ENCODE assay signal across 8 mouse cellular contexts in the genomic region with DNA sequence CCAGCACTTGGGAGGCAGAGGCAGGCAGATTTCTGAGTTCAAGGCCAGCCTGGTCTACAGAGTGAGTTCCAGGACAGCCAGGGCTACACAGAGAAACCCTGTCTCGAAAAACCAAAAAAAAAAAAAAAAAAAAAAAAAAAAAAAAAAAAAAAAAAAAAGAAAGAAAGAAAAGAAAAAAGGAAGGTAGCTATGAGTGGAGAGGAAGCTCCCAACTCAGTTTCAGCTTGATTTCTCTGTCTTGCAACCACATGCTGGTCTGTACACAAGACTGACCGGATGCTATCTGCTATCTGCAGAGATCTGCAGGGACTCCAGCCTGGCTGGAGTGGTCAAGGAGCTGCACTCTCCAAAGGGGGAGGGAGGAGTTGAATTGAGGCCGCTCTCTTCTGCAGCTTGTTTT. TPM values are rescaled to one million over a fixed set of nuclear protein-coding genes. Genes with fewer than 3 reads are reported as not detected.
A peak's percentile ranks its signal among the peaks of the same experiment; 100 is the strongest.
DNase-seq lines count a peak whose midpoint lies in the region; ATAC-seq and TF ChIP-seq lines count a peak whose summit lies in the region.
"Not testable (repeated sequence)": the region's sequence is repeated elsewhere in the genome, so short reads cannot be mapped to it uniquely, and the experiment has no call there.

No protein-coding gene starts in this region.

- not testable (repeated sequence) for H3K27ac ChIP-seq in ES-E14 (ENCODE audit: insufficient read depth, low read depth, low read length, poor library complexity, severe bottlenecking); MEL (ENCODE audit: control insufficient read depth, low read depth, low read length); liver, embryonic 13.5 days
- H3K27ac ChIP-seq in bone marrow, adult 2 months (ENCODE audit: control insufficient read depth, insufficient read depth, low read depth, low read length, poor library complexity), result peak overlapping the region; percentile 29; the same call in 1 of the 2 replicates

- H3K36me3 ChIP-seq in ES-E14 (ENCODE audit: control insufficient read depth, insufficient read depth, low read length, poor library complexity, severe bottlenecking), result not testable (repeated sequence)
- H3K36me3 ChIP-seq in MEL (ENCODE audit: control insufficient read depth in 1 of 2, insufficient read depth in 2 of 2, low read length in 2 of 2), result peaks cover 5 to 31% of the 10 kb centered on the region in 2 experiments
- H3K36me3 ChIP-seq in liver, embryonic 13.5 days, result peaks cover 24% of the 10 kb centered on the region

- not testable (repeated sequence) for H3K27me3 ChIP-seq in MEL (ENCODE audit: control insufficient read depth in 1 of 2, insufficient read depth in 2 of 2, low read length in 2 of 2); liver, embryonic 13.5 days

- not testable (repeated sequence) for TF ChIP-seq EP300 in MEL (IDR thresholded peaks at IDR 0.05; ENCODE audit: low read depth in 1 of 2, low read length in 2 of 2)

- not testable (repeated sequence) for H3K9me3 ChIP-seq in ES-E14 (ENCODE audit: control insufficient read depth, insufficient read depth, low read depth, low read length); MEL (replicated peaks; ENCODE audit: insufficient read depth, low read length); liver, embryonic 13.5 days (replicated peaks)

- DNase-seq in 416B (ENCODE audit: low read depth), result peak; percentile 80
- not testable (repeated sequence) for DNase-seq in ES-E14 (ENCODE audit: low read depth, low spot score); MEL (ENCODE audit: low read depth, low spot score); liver, embryonic 13.5 days
- DNase-seq in brain, adult 2 months (ENCODE audit: low read depth, low spot score), result peak; percentile 15

- H3K4me2 ChIP-seq in liver, embryonic 13.5 days, result not testable (repeated sequence)

- not testable (repeated sequence) for H3K79me2 ChIP-seq in MEL (ENCODE audit: control insufficient read depth, insufficient read depth, low read length, poor library complexity)

- not testable (repeated sequence) for TF ChIP-seq POLR2A in MEL (IDR thresholded peaks at IDR 0.05; ENCODE audit: control insufficient read depth in 1 of 2, insufficient read depth in 1 of 2, low read depth in 1 of 2, low read length in 2 of 2, poor library complexity in 1 of 2); bone marrow, adult 2 months (IDR thresholded peaks at IDR 0.05; ENCODE audit: borderline replicate concordance, control insufficient read depth, low read depth, low read length)

- 64% methylated on average over 2 of the region's 3 CpGs for WGBS in bone marrow, adult 2 months
- WGBS in liver, embryonic 13.5 days (ENCODE audit: insufficient replicate concordance), result 80% methylated on average over 2 of the region's 3 CpGs

- not testable (repeated sequence) for TF ChIP-seq RAD21 in MEL (IDR thresholded peaks at IDR 0.05; ENCODE audit: low read depth, low read length)

- H3K4me1 ChIP-seq in ES-E14 (ENCODE audit: control insufficient read depth in 2 of 2, insufficient read depth in 2 of 2, low read length in 2 of 2, poor library complexity in 1 of 2); bone marrow, adult 2 months (ENCODE audit: control insufficient read depth, insufficient read depth, low read length): not testable (repeated sequence)
- peaks cover 9 to 15% of the 10 kb centered on the region in 2 experiments for H3K4me1 ChIP-seq in MEL (ENCODE audit: control insufficient read depth in 1 of 2, insufficient read depth in 2 of 2, low read length in 2 of 2)
- H3K4me1 ChIP-seq in liver, embryonic 13.5 days (replicated peaks), result peaks cover 75% of the 10 kb centered on the region

- in situ Hi-C loops in ES-E14 (cut with MboI; ENCODE audit: low sequenced_read_pairs in 2 of 2, unreplicated experiment in 2 of 2), result not testable (repeated sequence)

- TF ChIP-seq CTCF in MEL (IDR thresholded peaks at IDR 0.05 in 2 of 3, conservative IDR thresholded peaks at IDR 0.05 in 1 of 3; ENCODE audit: control insufficient read depth in 1 of 3, insufficient read depth in 1 of 3, low read depth in 2 of 3, low read length in 3 of 3, poor library complexity in 1 of 3, severe bottlenecking in 1 of 3); bone marrow, adult 2 months (IDR thresholded peaks at IDR 0.05; ENCODE audit: control insufficient read depth, insufficient read depth, low read length): not testable (repeated sequence)

- peak overlapping the region; percentile 7; the same call in 1 of the 2 replicates for H3K9ac ChIP-seq in ES-E14 (ENCODE audit: insufficient read depth, low read depth, low read length, poor library complexity, severe bottlenecking)
- H3K9ac ChIP-seq in MEL (ENCODE audit: control insufficient read depth, low read depth, low read length, poor library complexity, severe bottlenecking), result not testable (repeated sequence)
- peak overlapping the region; percentile 27; the same call in 1 of the 2 replicates for H3K9ac ChIP-seq in liver, embryonic 13.5 days

- not testable (repeated sequence) for H3K4me3 ChIP-seq in ES-E14 (ENCODE audit: insufficient read depth in 1 of 2, low read depth in 1 of 2, low read length in 2 of 2, poor library complexity in 1 of 2, severe bottlenecking in 1 of 2); MEL (ENCODE audit: control insufficient read depth in 1 of 2, insufficient read depth in 1 of 2, low read depth in 2 of 2, low read length in 2 of 2); bone marrow, adult 2 months (replicated peaks; ENCODE audit: control insufficient read depth, low read depth, low read length); liver, embryonic 13.5 days (replicated peaks)

- ATAC-seq in granulocyte monocyte progenitor cell, adult 5-6 weeks (replicated peaks; ENCODE audit: poor library complexity, severe bottlenecking), result peak; percentile 36
- ATAC-seq in liver, embryonic 13.5 days (ENCODE audit: low read depth), result not testable (repeated sequence)
- ATAC-seq in megakaryocyte, adult 5-6 weeks (ENCODE audit: poor library complexity, severe bottlenecking), result peak; percentile 49

TF ChIP-seq in ES-E14, 5 proteins besides CTCF, POLR2A, EP300 and RAD21:
- peak; percentile 88 for TF ChIP-seq ZNF384 (IDR thresholded peaks at IDR 0.05; ENCODE audit: low read depth, low read length)
TF ChIP-seq in ES-E14: peak in this region for 1; not testable (repeated sequence) for 4.

TF ChIP-seq in MEL, 35 proteins besides CTCF, POLR2A, EP300 and RAD21:
- TF ChIP-seq ZNF384 (IDR thresholded peaks at IDR 0.05; ENCODE audit: low read depth, low read length), result peak; percentile 80

RNA-seq across cellular contexts. Expression of gene Coq10b, which starts 5.8 kb away (rescaled TPM):
- total RNA-seq in ES-E14 (2012; rRNA removed) (10.8 and 20.4 TPM in 2 replicates), MEL (2012; rRNA removed) (9.0 and 13.4 TPM in 2 replicates)
- polyA plus RNA-seq in MEL (2012; ENCODE audit: insufficient read depth in 1 of 2, insufficient read length in 2 of 2, low read depth in 1 of 2, low replicate concordance in 2 of 2, missing spikeins in 1 of 2), result 10 to 100 TPM in 1 of 2 experiments, 1 to 10 TPM in 1; 9.8 to 84.6 TPM
- 4.1 and 9.9 TPM in 2 replicates for polyA plus RNA-seq in bone marrow, adult 2 months (2011; ENCODE audit: insufficient read depth, insufficient read length, low replicate concordance, missing spikeins)
- 13.5 and 20.2 TPM in 2 replicates for total RNA-seq in granulocyte monocyte progenitor cell, adult 5-6 weeks (2014; fragmentation: Nextera tagmentation)
- total RNA-seq in granulocyte monocyte progenitor cell, adult 5-6 weeks (2017), result 14.0 and 15.2 TPM in 2 replicates
- polyA plus RNA-seq in liver, embryonic 13.5 days (2015; fragmentation: Nextera tagmentation; extraction: Ambion mirVana), result 17.6 and 20.6 TPM in 2 replicates
- total RNA-seq in megakaryocyte, adult 5-6 weeks (2015), result 28.5 and 28.6 TPM in 2 replicates
- total RNA-seq in megakaryocyte, adult 5-6 weeks (2017), result 25.4 and 25.8 TPM in 2 replicates

RNA-seq across cellular contexts. Expression of gene Hspe1, which starts 29.5 kb away (rescaled TPM):
- total RNA-seq in ES-E14 (2012; rRNA removed) (592 and 697 TPM in 2 replicates), MEL (2012; rRNA removed) (883 and 942 TPM in 2 replicates)
- polyA plus RNA-seq in MEL (2012; ENCODE audit: insufficient read depth in 1 of 2, insufficient read length in 2 of 2, low read depth in 1 of 2, low replicate concordance in 2 of 2, missing spikeins in 1 of 2), result 100 to 1,000 TPM in 1 of 2 experiments, not detected in 1; 752 TPM
- 116 and 218 TPM in 2 replicates for polyA plus RNA-seq in bone marrow, adult 2 months (2011; ENCODE audit: insufficient read depth, insufficient read length, low replicate concordance, missing spikeins)
- 468 and 486 TPM in 2 replicates for total RNA-seq in granulocyte monocyte progenitor cell, adult 5-6 weeks (2014; fragmentation: Nextera tagmentation)
- 471 and 514 TPM in 2 replicates for total RNA-seq in granulocyte monocyte progenitor cell, adult 5-6 weeks (2017)
- polyA plus RNA-seq in liver, embryonic 13.5 days (2015; fragmentation: Nextera tagmentation; extraction: Ambion mirVana), result 600 and 712 TPM in 2 replicates
- 119 TPM in 2 replicates for total RNA-seq in megakaryocyte, adult 5-6 weeks (2015)
- total RNA-seq in megakaryocyte, adult 5-6 weeks (2017), result 121 and 162 TPM in 2 replicates

RNA-seq across cellular contexts. Expression of gene Hspd1, which starts 29.7 kb away (rescaled TPM):
- total RNA-seq in ES-E14 (2012; rRNA removed) (591 and 762 TPM in 2 replicates), MEL (2012; rRNA removed) (775 and 808 TPM in 2 replicates)
- polyA plus RNA-seq in MEL (2012; ENCODE audit: insufficient read depth in 1 of 2, insufficient read length in 2 of 2, low read depth in 1 of 2, low replicate concordance in 2 of 2, missing spikeins in 1 of 2), result 100 to 1,000 TPM; 306 to 885 TPM
- polyA plus RNA-seq in bone marrow, adult 2 months (2011; ENCODE audit: insufficient read depth, insufficient read length, low replicate concordance, missing spikeins), result 92.8 and 131 TPM in 2 replicates
- total RNA-seq in granulocyte monocyte progenitor cell, adult 5-6 weeks (2014; fragmentation: Nextera tagmentation), result 291 and 340 TPM in 2 replicates
- 555 and 596 TPM in 2 replicates for total RNA-seq in granulocyte monocyte progenitor cell, adult 5-6 weeks (2017)
- polyA plus RNA-seq in liver, embryonic 13.5 days (2015; fragmentation: Nextera tagmentation; extraction: Ambion mirVana), result 478 and 596 TPM in 2 replicates
- total RNA-seq in megakaryocyte, adult 5-6 weeks (2015), result 56.6 and 68.6 TPM in 2 replicates
- 112 and 120 TPM in 2 replicates for total RNA-seq in megakaryocyte, adult 5-6 weeks (2017)

RNA-seq across cellular contexts. Expression of gene Sf3b1, which starts 31.1 kb away (rescaled TPM):
- 139 and 164 TPM in 2 replicates for total RNA-seq in ES-E14 (2012; rRNA removed)
- 118 and 135 TPM in 2 replicates for total RNA-seq in MEL (2012; rRNA removed)
- polyA plus RNA-seq in MEL (2012; ENCODE audit: insufficient read depth in 1 of 2, insufficient read length in 2 of 2, low read depth in 1 of 2, low replicate concordance in 2 of 2, missing spikeins in 1 of 2), result 100 to 1,000 TPM; 111 to 167 TPM
- 73.5 and 113 TPM in 2 replicates for polyA plus RNA-seq in bone marrow, adult 2 months (2011; ENCODE audit: insufficient read depth, insufficient read length, low replicate concordance, missing spikeins)
- 213 and 218 TPM in 2 replicates for total RNA-seq in granulocyte monocyte progenitor cell, adult 5-6 weeks (2014; fragmentation: Nextera tagmentation)
- 254 and 282 TPM in 2 replicates for total RNA-seq in granulocyte monocyte progenitor cell, adult 5-6 weeks (2017)
- 171 and 213 TPM in 2 replicates for polyA plus RNA-seq in liver, embryonic 13.5 days (2015; fragmentation: Nextera tagmentation; extraction: Ambion mirVana)
- total RNA-seq in megakaryocyte, adult 5-6 weeks (2015), result 288 and 309 TPM in 2 replicates
- total RNA-seq in megakaryocyte, adult 5-6 weeks (2017), result 305 and 338 TPM in 2 replicates
